Mouse (Mus musculus): ENCODE measurements at regions not wholly inside any gene's neighbourhood (a gene's known extent, or its start where the extent isn't known, plus 50 kb on each side); places are given as distances from the start of the nearest gene placed in this dataset.

DNA sequence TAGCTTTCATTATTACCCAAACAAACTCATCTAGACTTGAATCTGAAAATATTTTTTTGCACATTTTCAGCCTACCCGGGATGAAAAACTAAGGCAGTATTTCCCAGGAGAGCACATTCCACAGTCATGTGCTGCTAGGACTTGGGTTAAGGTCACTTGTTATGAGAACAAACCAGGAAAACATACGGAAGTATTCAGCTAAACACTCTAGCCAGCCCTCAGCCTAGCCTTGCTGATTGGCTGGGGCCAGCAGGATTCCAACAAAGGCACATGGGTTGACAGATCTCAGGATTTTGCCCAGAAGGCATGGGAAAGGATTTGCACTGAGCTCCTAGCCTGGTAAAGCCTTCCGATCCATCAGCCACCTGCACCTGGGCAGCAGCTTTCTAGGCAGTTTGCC is 68.0 kb upstream of the Jak1 start:
- H3K27ac ChIP-seq (ENCODE audit: low read depth, low read length): no peak overlapping the region
- H3K27me3 ChIP-seq (ENCODE audit: control insufficient read depth, insufficient read depth, low read length): no peaks in the 10 kb centered on the region
- no peaks in the 10 kb centered on the region for H3K36me3 ChIP-seq (ENCODE audit: control insufficient read depth, insufficient read depth, low read length)
- H3K4me1 ChIP-seq (ENCODE audit: control insufficient read depth, insufficient read depth, low read length): no peaks in the 10 kb centered on the region
- WGBS: 71% methylated on average over 3 of the region's 3 CpGs
- ATAC-seq (ENCODE audit: low FRiP score) (no peak), DNase-seq (ENCODE audit: low spot score, missing footprints) (no peak)
- H3K4me2 ChIP-seq: no peak overlapping the region
- H3K9ac ChIP-seq (ENCODE audit: low read length): no peak overlapping the region
- H3K4me3 ChIP-seq (ENCODE audit: low read depth, low read length): no peak overlapping the region
- H3K9me3 ChIP-seq (ENCODE audit: control insufficient read depth, low read length): no peaks in the 10 kb centered on the region

- Histone ChIP-seq H3K36me3 (ENCODE audit: control insufficient read depth, insufficient read depth, low read length) (no peaks in the 10 kb centered on the region), H3K9ac (ENCODE audit: low read length) (no peak overlapping the region), H3K4me1 (ENCODE audit: control insufficient read depth, insufficient read depth, low read length) (no peaks in the 10 kb centered on the region; the same call in 1 of the 2 replicates), H3K4me2 (no peak overlapping the region), H3K27ac (ENCODE audit: low read depth, low read length) (no peak overlapping the region), H3K9me3 (ENCODE audit: control insufficient read depth, low read length) (no peaks in the 10 kb centered on the region), H3K27me3 (ENCODE audit: control insufficient read depth, insufficient read depth, low read length) (no peaks in the 10 kb centered on the region), H3K4me3 (ENCODE audit: low read depth, low read length) (no peak overlapping the region)
- DNase-seq (ENCODE audit: low spot score, missing footprints) (no peak), ATAC-seq (ENCODE audit: low FRiP score) (no peak)
- 83% methylated on average over 4 of the region's 4 CpGs for WGBS
Observed at GRCm38 (mm10) chr4:101331231-101331630, 66.1 kb upstream of the Jak1 start.

DNA sequence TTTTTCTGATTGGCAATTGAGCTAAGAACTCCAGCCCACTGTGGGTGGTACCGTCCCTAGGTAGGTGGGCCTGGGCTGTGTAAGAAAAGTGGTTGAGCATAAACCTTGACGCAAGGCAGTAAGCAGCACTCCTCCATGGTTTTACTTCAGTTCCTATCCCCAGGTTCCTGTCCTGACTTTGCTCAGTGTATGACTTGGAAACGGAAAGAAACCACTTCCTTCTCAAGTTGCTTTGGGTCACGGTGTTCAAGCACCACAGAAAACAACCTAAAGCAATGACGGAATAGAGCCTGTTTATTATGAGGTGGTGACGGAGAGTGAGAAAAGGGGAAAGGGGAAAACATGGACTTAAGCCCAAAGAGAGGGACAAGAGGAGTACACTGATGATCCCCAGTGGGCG is 64.0 kb upstream of the Jak1 start:
- no peaks in the 10 kb centered on the region; the same call in 1 of the 2 replicates for H3K4me1 ChIP-seq (ENCODE audit: control insufficient read depth, insufficient read depth, low read length)
- WGBS: 87% methylated on average over 7 of the region's 7 CpGs

DNA sequence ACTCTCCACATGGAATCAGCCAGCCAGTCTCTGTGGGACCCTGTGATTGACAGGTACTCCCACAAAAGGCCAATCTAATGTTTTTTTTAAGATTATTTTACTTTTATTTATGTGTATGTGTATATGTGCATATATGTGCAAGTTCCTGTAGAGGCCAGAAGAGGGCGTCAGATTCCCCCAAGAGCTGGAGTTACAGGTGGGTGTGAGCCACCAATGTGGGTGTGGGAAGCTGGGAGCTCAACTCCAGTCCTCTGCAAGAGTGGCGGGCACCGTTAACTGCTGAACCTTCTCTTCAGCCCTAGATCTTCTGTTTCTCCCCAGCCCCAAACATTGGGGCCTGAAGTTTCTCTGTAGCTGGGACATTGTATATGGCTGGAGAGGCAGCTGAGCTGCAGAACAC is 61.0 kb upstream of the Jak1 start:
- Histone ChIP-seq H3K4me2 (no peak overlapping the region), H3K4me3 (ENCODE audit: low read depth, low read length) (no peak overlapping the region), H3K4me1 (ENCODE audit: control insufficient read depth, insufficient read depth, low read length) (no peaks in the 10 kb centered on the region; the same call in 1 of the 2 replicates), H3K9ac (ENCODE audit: low read length) (no peak overlapping the region), H3K27me3 (ENCODE audit: control insufficient read depth, insufficient read depth, low read length) (no peaks in the 10 kb centered on the region), H3K9me3 (ENCODE audit: control insufficient read depth, low read length) (no peaks in the 10 kb centered on the region), H3K36me3 (ENCODE audit: control insufficient read depth, insufficient read depth, low read length) (no peaks in the 10 kb centered on the region), H3K27ac (ENCODE audit: low read depth, low read length) (no peak overlapping the region)
- no peak for ATAC-seq (ENCODE audit: low FRiP score)
- no peak for DNase-seq (ENCODE audit: low spot score, missing footprints)
- 79% methylated on average over 3 of the region's 3 CpGs for whole genome bisulfite sequencing

More for the DNA sequence above, 64.0 kb upstream of the Jak1 start:
- Histone ChIP-seq H3K27me3 (ENCODE audit: control insufficient read depth, insufficient read depth, low read length) (no peaks in the 10 kb centered on the region), H3K36me3 (ENCODE audit: control insufficient read depth, insufficient read depth, low read length) (no peaks in the 10 kb centered on the region), H3K9me3 (ENCODE audit: control insufficient read depth, low read length) (no peaks in the 10 kb centered on the region), H3K27ac (ENCODE audit: low read depth, low read length) (no peak overlapping the region), H3K9ac (ENCODE audit: low read length) (no peak overlapping the region), H3K4me2 (no peak overlapping the region), H3K4me3 (ENCODE audit: low read depth, low read length) (no peak overlapping the region)
- ATAC-seq (ENCODE audit: low FRiP score) (no peak), DNase-seq (ENCODE audit: low spot score, missing footprints) (no peak)

DNA sequence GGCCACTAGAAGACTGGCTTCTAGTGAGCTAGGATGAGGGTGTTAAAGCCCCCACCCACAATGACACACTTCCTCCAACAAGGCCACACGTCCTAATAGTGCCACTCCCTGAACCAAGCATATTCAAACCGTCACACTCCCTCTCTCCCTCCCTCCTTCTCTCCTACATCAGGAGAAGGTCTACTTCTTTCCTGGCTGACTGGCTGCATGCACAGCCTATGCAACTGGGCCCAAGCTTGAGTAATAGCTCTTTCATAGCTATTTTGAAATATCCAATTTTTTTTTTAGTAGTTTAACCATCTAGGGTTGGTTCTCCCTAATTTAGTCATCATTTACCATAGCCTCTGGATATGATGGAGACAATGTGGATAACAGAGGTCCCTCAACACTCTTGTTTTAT is 56.6 kb upstream of the Jak1 start:
- no peaks in the 10 kb centered on the region for H3K27me3 ChIP-seq (ENCODE audit: control insufficient read depth, insufficient read depth, low read length)
- no peaks in the 10 kb centered on the region for H3K4me1 ChIP-seq (ENCODE audit: control insufficient read depth, insufficient read depth, low read length)
- 70% methylated on average over 2 of the region's 2 CpGs for WGBS
- no peak overlapping the region for H3K4me2 ChIP-seq
- H3K9me3 ChIP-seq (ENCODE audit: control insufficient read depth, low read length): no peaks in the 10 kb centered on the region
- no peak overlapping the region for H3K4me3 ChIP-seq (ENCODE audit: low read depth, low read length)
- DNase-seq (ENCODE audit: low spot score, missing footprints): no peak
- no peak overlapping the region for H3K9ac ChIP-seq (ENCODE audit: low read length)
- H3K36me3 ChIP-seq (ENCODE audit: control insufficient read depth, insufficient read depth, low read length): no peaks in the 10 kb centered on the region
- no peak for ATAC-seq (ENCODE audit: low FRiP score)
- no peak overlapping the region for H3K27ac ChIP-seq (ENCODE audit: low read depth, low read length)

DNA sequence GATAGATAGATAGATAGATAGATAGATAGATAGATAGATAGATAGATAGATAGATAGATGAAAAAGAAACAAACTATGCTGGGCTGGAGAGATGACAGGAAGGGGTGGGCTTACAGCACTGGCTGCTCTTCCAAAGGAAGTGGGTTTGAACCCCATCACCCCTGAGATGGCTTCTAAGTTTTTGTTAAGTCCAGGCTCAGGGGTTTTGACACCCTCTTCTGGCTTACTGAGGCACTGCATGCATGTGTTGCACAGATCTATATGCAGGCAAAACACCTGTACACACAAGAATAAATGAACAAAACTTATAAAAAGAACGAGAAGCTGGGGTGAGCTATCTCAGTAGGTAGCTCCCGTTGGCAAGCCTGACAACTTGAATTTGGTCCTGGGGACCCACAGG is 55.5 kb upstream of the Jak1 start:
- WGBS: 82% methylated on average over 2 of the region's 2 CpGs
- no peaks in the 10 kb centered on the region for H3K4me1 ChIP-seq (ENCODE audit: control insufficient read depth, insufficient read depth, low read length)
- H3K4me3 ChIP-seq (ENCODE audit: low read depth, low read length): no peak overlapping the region
- H3K4me2 ChIP-seq: no peak overlapping the region
- H3K27ac ChIP-seq (ENCODE audit: low read depth, low read length): no peak overlapping the region
- ATAC-seq (ENCODE audit: low FRiP score) (no peak), DNase-seq (ENCODE audit: low spot score, missing footprints) (no peak)
- no peaks in the 10 kb centered on the region for H3K27me3 ChIP-seq (ENCODE audit: control insufficient read depth, insufficient read depth, low read length)
- H3K9ac ChIP-seq (ENCODE audit: low read length): no peak overlapping the region
- H3K36me3 ChIP-seq (ENCODE audit: control insufficient read depth, insufficient read depth, low read length): no peaks in the 10 kb centered on the region
- no peaks in the 10 kb centered on the region for H3K9me3 ChIP-seq (ENCODE audit: control insufficient read depth, low read length)

DNA sequence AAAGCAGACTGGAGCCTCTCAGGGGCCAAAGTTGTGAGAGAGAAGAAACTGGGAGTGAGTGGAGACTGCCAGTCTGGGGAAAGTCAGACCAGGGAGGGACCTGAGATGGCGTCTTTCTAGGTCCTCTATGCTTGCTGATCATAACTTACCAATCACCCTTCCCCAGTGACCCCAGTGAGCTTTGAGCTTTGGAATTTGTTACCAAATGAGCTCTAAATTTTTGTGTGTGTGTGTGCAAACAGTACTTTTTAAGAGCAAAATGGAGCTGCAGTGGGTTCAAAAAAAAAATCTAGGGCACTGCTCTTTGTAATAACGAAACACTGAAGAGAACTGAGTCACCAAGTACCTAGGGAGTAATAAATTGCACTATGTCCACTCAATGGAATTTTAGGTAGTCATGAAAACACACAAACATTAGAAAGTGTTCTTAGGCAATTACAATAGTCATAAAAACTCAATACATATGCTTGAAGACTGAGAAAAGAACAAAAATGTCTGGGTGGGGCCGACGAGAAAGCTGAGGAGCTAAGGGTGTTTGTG is 54.7 kb upstream of the Jak1 start:
- no peaks in the 10 kb centered on the region for H3K9me3 ChIP-seq (ENCODE audit: control insufficient read depth, low read length)
- no peak for ATAC-seq (ENCODE audit: low FRiP score)

DNA sequence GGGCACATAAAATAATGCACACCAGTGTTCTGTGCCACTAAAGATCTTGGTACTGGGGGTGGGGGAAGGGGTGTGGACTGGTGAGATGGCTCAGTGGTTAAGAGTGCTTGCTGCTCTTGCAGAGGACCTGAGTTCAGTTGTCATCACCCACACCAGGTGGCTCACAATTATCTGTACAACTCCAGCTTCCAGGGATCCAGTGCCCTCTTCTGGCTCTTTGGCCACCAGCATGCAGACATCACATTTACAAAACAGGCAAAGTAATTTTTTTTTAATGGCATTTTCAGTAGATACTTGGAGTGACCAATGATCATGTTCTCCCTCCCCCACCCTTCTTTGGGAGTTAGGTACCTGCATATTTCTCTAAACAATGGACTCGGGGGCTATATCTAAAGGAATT is 53.8 kb upstream of the Jak1 start:
- Histone ChIP-seq H3K27ac (ENCODE audit: low read depth, low read length) (no peak overlapping the region), H3K4me3 (ENCODE audit: low read depth, low read length) (no peak overlapping the region), H3K4me2 (no peak overlapping the region), H3K27me3 (ENCODE audit: control insufficient read depth, insufficient read depth, low read length) (no peaks in the 10 kb centered on the region), H3K36me3 (ENCODE audit: control insufficient read depth, insufficient read depth, low read length) (no peaks in the 10 kb centered on the region), H3K4me1 (ENCODE audit: control insufficient read depth, insufficient read depth, low read length) (no peaks in the 10 kb centered on the region), H3K9me3 (ENCODE audit: control insufficient read depth, low read length) (no peaks in the 10 kb centered on the region), H3K9ac (ENCODE audit: low read length) (no peak overlapping the region)
- no peak for ATAC-seq (ENCODE audit: low FRiP score)
- DNase-seq (ENCODE audit: low spot score, missing footprints): no peak
- WGBS: 89% methylated on average over 1 of the region's 1 CpGs

More for the DNA sequence above, 54.7 kb upstream of the Jak1 start:
- H3K4me3 ChIP-seq (ENCODE audit: low read depth, low read length): no peak overlapping the region
- no peak for DNase-seq (ENCODE audit: low spot score, missing footprints)
- H3K9ac ChIP-seq (ENCODE audit: low read length): no peak overlapping the region
- no peak overlapping the region for H3K4me2 ChIP-seq
- H3K36me3 ChIP-seq (ENCODE audit: control insufficient read depth, insufficient read depth, low read length): no peaks in the 10 kb centered on the region
- H3K27ac ChIP-seq (ENCODE audit: low read depth, low read length): no peak overlapping the region
- WGBS: 87% methylated on average over 4 of the region's 4 CpGs
- no peaks in the 10 kb centered on the region for H3K27me3 ChIP-seq (ENCODE audit: control insufficient read depth, insufficient read depth, low read length)
- no peaks in the 10 kb centered on the region for H3K4me1 ChIP-seq (ENCODE audit: control insufficient read depth, insufficient read depth, low read length)

DNA sequence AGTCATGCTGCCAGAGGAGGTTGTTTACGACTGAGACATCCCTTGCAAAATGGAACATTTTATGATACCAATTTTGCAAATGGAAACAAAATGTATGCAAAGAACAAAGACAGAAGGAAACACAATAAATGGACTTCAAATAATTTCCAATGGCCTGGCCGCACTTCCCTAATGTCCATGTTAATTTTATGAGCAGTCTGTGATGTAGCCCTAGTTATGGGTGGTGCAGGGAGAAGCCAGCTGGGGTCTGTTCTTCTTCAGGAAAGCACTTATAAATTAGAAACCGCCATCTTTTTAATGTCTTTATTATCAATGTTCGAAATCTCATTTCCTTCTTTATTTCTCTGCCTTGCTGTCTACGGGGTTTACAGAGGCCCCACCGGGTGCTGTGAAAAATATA is 51.0 kb upstream of the Jak1 start:
- Histone ChIP-seq H3K9me3 (ENCODE audit: control insufficient read depth, low read length) (no peaks in the 10 kb centered on the region), H3K27ac (ENCODE audit: low read depth, low read length) (no peak overlapping the region), H3K9ac (ENCODE audit: low read length) (no peak overlapping the region), H3K27me3 (ENCODE audit: control insufficient read depth, insufficient read depth, low read length) (no peaks in the 10 kb centered on the region), H3K36me3 (ENCODE audit: control insufficient read depth, insufficient read depth, low read length) (no peaks in the 10 kb centered on the region), H3K4me3 (ENCODE audit: low read depth, low read length) (no peak overlapping the region), H3K4me2 (no peak overlapping the region), H3K4me1 (ENCODE audit: control insufficient read depth, insufficient read depth, low read length) (no peaks in the 10 kb centered on the region)
- ATAC-seq (ENCODE audit: low FRiP score): no peak
- DNase-seq (ENCODE audit: low spot score, missing footprints): no peak
- WGBS: 93% methylated on average over 6 of the region's 6 CpGs

All from midbrain, embryonic 11.5 days (tissue).